Mouse (Mus musculus): ENCODE data around the gene Cers2.

- no peak for TF ChIP-seq EP300 (IDR thresholded peaks at IDR 0.05; ENCODE audit: low read depth)
- TF ChIP-seq CTCF (IDR thresholded peaks at IDR 0.05; ENCODE audit: low read depth): no peak
These were observed 19.1 kb upstream of the Cers2 start for GRCm38 (mm10) chr3:95295321-95296102.
